Mouse (Mus musculus): ENCODE data around the gene Cd4. TPM values are rescaled to one million over a fixed set of nuclear protein-coding genes. Genes with fewer than 3 reads are reported as not detected.

The Cd4 gene
- total RNA-seq (2014; rRNA removed) (0.05 TPM in 1 of 2 replicates, not detected in the other), polyA plus RNA-seq (2015; fragmentation: Nextera tagmentation; extraction: Ambion mirVana) (0.13 and 0.18 TPM in 2 replicates)

- H3K27ac ChIP-seq, result no peak within 1 kb of the TSS
These were observed at the start of gene Cd4 for GRCm38 (mm10) chr6:124887986-124888385. Cd4 (minus strand) TSS chr6:124888221.

GRCm38 (mm10) chr6:124937493-124937892 lies 49.5 kb upstream of the Cd4 start:
- Histone ChIP-seq H3K9ac (replicated peaks; ENCODE audit: low read length) (no peak overlapping the region), H3K4me2 (ENCODE audit: low read depth, low read length) (no peak overlapping the region), H3K27me3 (ENCODE audit: insufficient read depth, low read length) (no peaks in the 10 kb centered on the region), H3K4me3 (ENCODE audit: low read length) (no peak overlapping the region), H3K36me3 (ENCODE audit: insufficient read depth, low read length) (peaks cover 30% of the 10 kb centered on the region), H3K27ac (no peak overlapping the region), H3K9me3 (ENCODE audit: low read length) (no peaks in the 10 kb centered on the region), H3K4me1 (ENCODE audit: insufficient read depth, low read length) (peaks cover under 1% of the 10 kb centered on the region; the same call in 1 of the 2 replicates)
- ATAC-seq, result 0 out of 2 replicates have a peak, but pooled peaks have one; percentile 6
- 81% methylated on average over 2 of the region's 2 CpGs for WGBS
- no peak for TF ChIP-seq CTCF (IDR thresholded peaks at IDR 0.05; ENCODE audit: low read depth)
- DNase-seq (ENCODE audit: low spot score), result no peak

More at GRCm38 (mm10) chr6:124887986-124888385, at the start of gene Cd4:
- Histone ChIP-seq H3K9me3 (ENCODE audit: low read length) (no peaks in the 10 kb centered on the region), H3K4me1 (ENCODE audit: insufficient read depth, low read length) (no peaks in the 10 kb centered on the region), H3K4me2 (ENCODE audit: low read depth, low read length) (no peak within 1 kb of the TSS), H3K27me3 (ENCODE audit: insufficient read depth, low read length) (no peaks in the 10 kb centered on the region), H3K9ac (replicated peaks; ENCODE audit: low read length) (no peak within 1 kb of the TSS), H3K4me3 (ENCODE audit: low read length) (no peak within 1 kb of the TSS), H3K36me3 (ENCODE audit: insufficient read depth, low read length) (no peaks in the 10 kb centered on the region)
- no peak for TF ChIP-seq CTCF (IDR thresholded peaks at IDR 0.05; ENCODE audit: low read depth)
- WGBS, result 86% methylated on average over 9 of the region's 9 CpGs
- no peak for ATAC-seq
- DNase-seq (ENCODE audit: low spot score), result no peak

- peaks cover 30% of the 10 kb centered on the region for H3K36me3 ChIP-seq (ENCODE audit: insufficient read depth, low read length)
- H3K9me3 ChIP-seq (ENCODE audit: low read length), result no peaks in the 10 kb centered on the region
- peaks cover 5% of the 10 kb centered on the region; the same call in 1 of the 2 replicates for H3K4me1 ChIP-seq (ENCODE audit: insufficient read depth, low read length)
- H3K4me3 ChIP-seq (ENCODE audit: low read length), result no peak overlapping the region
- no peak overlapping the region for H3K4me2 ChIP-seq (ENCODE audit: low read depth, low read length)
- TF ChIP-seq CTCF (IDR thresholded peaks at IDR 0.05; ENCODE audit: low read depth), result no peak
- 77% methylated on average over 1 of the region's 1 CpGs for WGBS
- no peak for ATAC-seq
- no peak overlapping the region for H3K27ac ChIP-seq
- no peak for DNase-seq (ENCODE audit: low spot score)
- no peaks in the 10 kb centered on the region for H3K27me3 ChIP-seq (ENCODE audit: insufficient read depth, low read length)
- H3K9ac ChIP-seq (replicated peaks; ENCODE audit: low read length), result no peak overlapping the region
These were observed 48.7 kb upstream of the Cd4 start for GRCm38 (mm10) chr6:124936681-124937080.

- Histone ChIP-seq H3K9me3 (ENCODE audit: low read length) (no peaks in the 10 kb centered on the region), H3K27ac (no peak overlapping the region), H3K27me3 (ENCODE audit: insufficient read depth, low read length) (no peaks in the 10 kb centered on the region), H3K36me3 (ENCODE audit: insufficient read depth, low read length) (peaks cover 30% of the 10 kb centered on the region), H3K4me2 (ENCODE audit: low read depth, low read length) (no peak overlapping the region), H3K4me3 (ENCODE audit: low read length) (no peak overlapping the region), H3K9ac (replicated peaks; ENCODE audit: low read length) (no peak overlapping the region), H3K4me1 (ENCODE audit: insufficient read depth, low read length) (peaks cover 5% of the 10 kb centered on the region; the same call in 1 of the 2 replicates)
- no peak for DNase-seq (ENCODE audit: low spot score)
- no peak for ATAC-seq
- TF ChIP-seq CTCF (IDR thresholded peaks at IDR 0.05; ENCODE audit: low read depth), result no peak
- 95% methylated on average over 7 of the region's 7 CpGs for WGBS
These were observed 46.6 kb upstream of the Cd4 start for GRCm38 (mm10) chr6:124934670-124935069.

GRCm38 (mm10) chr6:124933127-124933526 lies 45.1 kb upstream of the Cd4 start:
- Histone ChIP-seq H3K27ac (no peak overlapping the region), H3K4me1 (ENCODE audit: insufficient read depth, low read length) (peaks cover 5% of the 10 kb centered on the region; the same call in 1 of the 2 replicates), H3K9ac (replicated peaks; ENCODE audit: low read length) (no peak overlapping the region), H3K4me2 (ENCODE audit: low read depth, low read length) (peak overlapping the region; percentile 89), H3K4me3 (ENCODE audit: low read length) (no peak overlapping the region), H3K9me3 (ENCODE audit: low read length) (no peaks in the 10 kb centered on the region), H3K27me3 (ENCODE audit: insufficient read depth, low read length) (no peaks in the 10 kb centered on the region), H3K36me3 (ENCODE audit: insufficient read depth, low read length) (peaks cover 30% of the 10 kb centered on the region)
- WGBS, result 90% methylated on average over 3 of the region's 3 CpGs
- no peak for ATAC-seq
- TF ChIP-seq CTCF (IDR thresholded peaks at IDR 0.05; ENCODE audit: low read depth), result no peak
- DNase-seq (ENCODE audit: low spot score), result no peak

- peak overlapping the region; percentile 96 for H3K9ac ChIP-seq (replicated peaks; ENCODE audit: low read length)
- H3K4me1 ChIP-seq (ENCODE audit: insufficient read depth, low read length), result peaks cover 5% of the 10 kb centered on the region; the same call in 1 of the 2 replicates
- WGBS, result 38% methylated on average over 12 of the region's 12 CpGs
- peak overlapping the region; percentile 89 for H3K4me2 ChIP-seq (ENCODE audit: low read depth, low read length)
- no peak for ATAC-seq
- H3K27ac ChIP-seq, result peak overlapping the region; percentile 99
- H3K4me3 ChIP-seq (ENCODE audit: low read length), result peak overlapping the region; percentile 92
- no peak for TF ChIP-seq CTCF (IDR thresholded peaks at IDR 0.05; ENCODE audit: low read depth)
- H3K27me3 ChIP-seq (ENCODE audit: insufficient read depth, low read length), result no peaks in the 10 kb centered on the region
- H3K36me3 ChIP-seq (ENCODE audit: insufficient read depth, low read length), result peaks cover 30% of the 10 kb centered on the region
- DNase-seq (ENCODE audit: low spot score), result no peak
- no peaks in the 10 kb centered on the region for H3K9me3 ChIP-seq (ENCODE audit: low read length)
These were observed 44.3 kb upstream of the Cd4 start for GRCm38 (mm10) chr6:124932314-124932695.
